Mouse (Mus musculus) MEL (cell line): Measurements from ENCODE around the gene Lancl2. TPM values are rescaled to one million over a fixed set of nuclear protein-coding genes. Genes with fewer than 3 reads are reported as not detected.

Source experiments
- DNase-seq: peaks from one replicate; pipeline ENCODE4 v3.0.0; 2011; ENCODE audit warnings: low read depth, low spot score
- H3K27ac ChIP-seq: 2 replicates; pipeline ENCODE4 v1.5.1; 2012; ENCODE audit warnings: low read depth, mild to moderate bottlenecking, control low read depth, low read length, moderate library complexity; ENCODE audit not compliant: control insufficient read depth
- H3K27me3 ChIP-seq, 2 experiments: fragments of 150-350 bp in 1 of 2; sonication (generic) in 1 of 2; 2 replicates each; pipeline ENCODE4 v1.6.1; 2012; ENCODE audit warnings: low read length in 2 of 2, mild to moderate bottlenecking in 2 of 2, improper control_type of control experiment in 1 of 2, moderate library complexity in 1 of 2; ENCODE audit not compliant: insufficient read depth in 2 of 2, control insufficient read depth in 1 of 2
- H3K36me3 ChIP-seq, 2 experiments: 2 replicates each; pipeline ENCODE4 v1.6.1; 2012 to 2014; ENCODE audit warnings: low read length in 2 of 2, improper control_type of control experiment in 1 of 2, inconsistent platforms in 1 of 2, mild to moderate bottlenecking in 1 of 2; ENCODE audit not compliant: insufficient read depth in 2 of 2, control insufficient read depth in 1 of 2
- H3K4me1 ChIP-seq, 2 experiments: fragments of 150-350 bp in 1 of 2; sonication (generic) in 1 of 2; 2 replicates each; pipeline ENCODE4 v1.6.1; 2012; ENCODE audit warnings: low read length in 2 of 2, improper control_type of control experiment in 1 of 2, mild to moderate bottlenecking in 1 of 2; ENCODE audit not compliant: insufficient read depth in 2 of 2, control insufficient read depth in 1 of 2
- H3K4me3 ChIP-seq, 2 experiments: fragments of 150-350 bp in 1 of 2; sonication (generic) in 1 of 2; 2 replicates each; pipeline ENCODE4 v1.5.1; 2012; ENCODE audit warnings: low read depth in 2 of 2, low read length in 2 of 2, mild to moderate bottlenecking in 2 of 2, moderate library complexity in 2 of 2, control low read depth in 1 of 2, improper control_type of control experiment in 1 of 2; ENCODE audit not compliant: control insufficient read depth in 1 of 2, insufficient read depth in 1 of 2
- H3K79me2 ChIP-seq: 2 replicates; pipeline ENCODE4 v1.6.1; 2012; ENCODE audit warnings: mild to moderate bottlenecking, low read length, moderate library complexity; ENCODE audit not compliant: control insufficient read depth, poor library complexity, insufficient read depth
- H3K9ac ChIP-seq: 2 replicates; pipeline ENCODE4 v1.6.1; 2012; ENCODE audit warnings: low read depth, mild to moderate bottlenecking, control low read depth, low read length, moderate library complexity; ENCODE audit not compliant: control insufficient read depth, poor library complexity, severe bottlenecking
- H3K9me3 ChIP-seq: fragments of 150-350 bp; sonication (generic); replicated peaks from 2 replicates; pipeline ENCODE4 v1.6.1; 2012; ENCODE audit warnings: mild to moderate bottlenecking, low read length, improper control_type of control experiment, moderate library complexity; ENCODE audit not compliant: insufficient read depth
- CTCF ChIP-seq, 3 experiments: IDR thresholded peaks in 2 of 3; conservative IDR thresholded peaks in 1 of 3; 2 replicates each; pipeline ENCODE4 v1.5.1; 2011 to 2012; ENCODE audit warnings: low read length in 3 of 3, low read depth in 2 of 3, mild to moderate bottlenecking in 2 of 3, improper control_type of control experiment in 1 of 3, inconsistent platforms in 1 of 3, mixed read lengths in 1 of 3, moderate library complexity in 1 of 3; ENCODE audit not compliant: control insufficient read depth in 1 of 3, insufficient read depth in 1 of 3, poor library complexity in 1 of 3, severe bottlenecking in 1 of 3
- E2F4 ChIP-seq: IDR thresholded peaks from 2 replicates; pipeline ENCODE4 v1.6.1; 2011; ENCODE audit warnings: low read depth, low read length, improper control_type of control experiment, borderline replicate concordance
- EP300 ChIP-seq, 2 experiments: IDR thresholded peaks; 2 replicates each; pipeline ENCODE4 v1.6.1; 2011; ENCODE audit warnings: improper control_type of control experiment in 2 of 2, low read length in 2 of 2, low read depth in 1 of 2, mild to moderate bottlenecking in 1 of 2
- GATA1 ChIP-seq: IDR thresholded peaks from 2 replicates; pipeline ENCODE4 v1.6.1; 2011; ENCODE audit warnings: low read depth, low read length, improper control_type of control experiment
- MAFK ChIP-seq: IDR thresholded peaks from 2 replicates; pipeline ENCODE4 v1.6.1; 2011; ENCODE audit warnings: low read depth, mild to moderate bottlenecking, low read length, improper control_type of control experiment, borderline replicate concordance
- MAZ ChIP-seq: IDR thresholded peaks from 2 replicates; pipeline ENCODE4 v1.6.1; 2012; ENCODE audit warnings: low read depth, mild to moderate bottlenecking, inconsistent platforms, low read length, improper control_type of control experiment
- MXI1 ChIP-seq: IDR thresholded peaks from 2 replicates; pipeline ENCODE4 v1.6.1; 2011; ENCODE audit warnings: mild to moderate bottlenecking, low read depth, low read length, improper control_type of control experiment
- MYC ChIP-seq: IDR thresholded peaks from 2 replicates; pipeline ENCODE4 v1.6.1; 2011; ENCODE audit warnings: low read depth, mild to moderate bottlenecking, low read length, improper control_type of control experiment, moderate library complexity
- RAD21 ChIP-seq: IDR thresholded peaks from 2 replicates; pipeline ENCODE4 v1.6.1; 2011; ENCODE audit warnings: mild to moderate bottlenecking, low read depth, low read length, improper control_type of control experiment
- RCOR1 ChIP-seq: IDR thresholded peaks from 2 replicates; pipeline ENCODE4 v1.6.1; 2012; ENCODE audit warnings: low read depth, mild to moderate bottlenecking, inconsistent platforms, low read length, improper control_type of control experiment
- SIN3A ChIP-seq: IDR thresholded peaks from 2 replicates; pipeline ENCODE4 v1.6.1; 2012; ENCODE audit warnings: low read length, improper control_type of control experiment, inconsistent platforms
- SMC3 ChIP-seq: IDR thresholded peaks from 2 replicates; pipeline ENCODE4 v1.6.1; 2011; ENCODE audit warnings: low read depth, low read length, improper control_type of control experiment
- TAL1 ChIP-seq: IDR thresholded peaks from 2 replicates; pipeline ENCODE4 v1.6.1; 2012; ENCODE audit warnings: mild to moderate bottlenecking, inconsistent platforms, low read length, moderate library complexity, mixed read lengths
- TBP ChIP-seq: IDR thresholded peaks from 2 replicates; pipeline ENCODE4 v1.8.0; 2011; ENCODE audit warnings: low read depth, low read length, improper control_type of control experiment
- TCF12 ChIP-seq: IDR thresholded peaks from 2 replicates; pipeline ENCODE4 v1.6.1; 2014; ENCODE audit warnings: low read depth, mild to moderate bottlenecking, inconsistent platforms, low read length, improper control_type of control experiment, moderate library complexity
- ZKSCAN1 ChIP-seq: IDR thresholded peaks from 2 replicates; pipeline ENCODE4 v1.6.1; 2012; ENCODE audit warnings: low read depth, mild to moderate bottlenecking, inconsistent platforms, low read length, improper control_type of control experiment, moderate library complexity
- ZNF384 ChIP-seq: IDR thresholded peaks from 2 replicates; pipeline ENCODE4 v1.6.1; 2012; ENCODE audit warnings: low read depth, mild to moderate bottlenecking, inconsistent platforms, low read length, improper control_type of control experiment
- polyA plus RNA-seq, 2 experiments: library from polyadenylated mRNA; stranded (reverse) in 1 of 2; unstranded in 1 of 2; fragments of >175 nt in 1 of 2; fragments of >200 nt in 1 of 2; gene quantifications; 2 replicates each; pipeline versions ENCODE4 v1.2.1 to v1.2.4; 2012; ENCODE audit warnings: low replicate concordance in 2 of 2, low read depth in 1 of 2; ENCODE audit not compliant: insufficient read length in 2 of 2, insufficient read depth in 1 of 2, missing spikeins in 1 of 2
- total RNA-seq: library from RNA; depleted of rRNA; stranded (reverse); fragments of 300-350 nt; gene quantifications from 2 replicates; pipeline ENCODE4 v1.2.3, GENCODE M21; 2012

Lancl2 gene
- total and polyA plus RNA-seq, 3 experiments, result 17.7 to 19.6 TPM; not detected in 1

- Histone ChIP-seq H3K4me3 (no peak overlapping the region), H3K79me2 (no peaks in the 10 kb centered on the region), H3K27me3 (no peaks in the 10 kb centered on the region), H3K27ac (peak overlapping the region; percentile 71), H3K9ac (peak overlapping the region; percentile 7), H3K4me1 (peaks cover 34 to 49% of the 10 kb centered on the region in 2 experiments), H3K9me3 (no peaks in the 10 kb centered on the region), H3K36me3 (peaks cover 0 to 64% of the 10 kb centered on the region in 2 experiments; a peak in 2 of 4 replicates)
- TF ChIP-seq RAD21 (no peak), CTCF (IDR thresholded peaks at IDR 0.05 in 2 of 3, conservative IDR thresholded peaks at IDR 0.05 in 1 of 3; ENCODE audit: control insufficient read depth in 1 of 3, insufficient read depth in 1 of 3, low read depth in 2 of 3, low read length in 3 of 3, poor library complexity in 1 of 3, severe bottlenecking in 1 of 3) (no peak), SIN3A (peak; percentile 41; the same call in 1 of the 2 replicates), SMC3 (no peak), MYC (peak; percentile 36; the same call in 1 of the 2 replicates), TBP (no peak), EP300 (IDR thresholded peaks at IDR 0.05; ENCODE audit: low read depth in 1 of 2, low read length in 2 of 2) (peak; percentile 60 to 62), GATA1 (peak; percentile 30; the same call in 1 of the 2 replicates), MAFK (no peak), TAL1 (peak; percentile 76), TCF12 (peak; percentile 52), RCOR1 (peak; percentile 41; the same call in 1 of the 2 replicates)
- peak; percentile 81 for DNase-seq
Observed at GRCm38 (mm10) chr6:57765095-57765878, 62.9 kb downstream of the Lancl2 start.

GRCm38 (mm10) chr6:57766287-57766686 is 63.9 kb downstream of the Lancl2 start:
- no peak overlapping the region for H3K4me3 ChIP-seq

More at GRCm38 (mm10) chr6:57766287-57766686, 63.9 kb downstream of the Lancl2 start:
- H3K36me3 ChIP-seq, result peaks cover 0 to 68% of the 10 kb centered on the region in 2 experiments; a peak in 2 of 4 replicates
- TF ChIP-seq MXI1, result 0 out of 2 replicates have a peak, but pooled peaks have one; percentile 26
- 0 out of 2 replicates have a peak, but pooled peaks have one; percentile 36 for TF ChIP-seq MAZ
- TF ChIP-seq E2F4, result no peak
- no peak for TF ChIP-seq ZNF384
- 0 out of 2 replicates have a peak, but pooled peaks have one; percentile 57 for TF ChIP-seq TCF12
- TF ChIP-seq GATA1, result peak; percentile 32; the same call in 1 of the 2 replicates
- TF ChIP-seq EP300 (IDR thresholded peaks at IDR 0.05; ENCODE audit: low read depth in 1 of 2, low read length in 2 of 2), result peak in 1 of 2 experiments; percentile 78; a peak in 3 of 4 replicates
- 0 out of 2 replicates have a peak, but pooled peaks have one; percentile 2 for TF ChIP-seq RCOR1
- TF ChIP-seq ZKSCAN1, result no peak
- TF ChIP-seq TAL1, result peak; percentile 44
- TF ChIP-seq, all 39 proteins: peak for 7
- DNase-seq, result peak; percentile 57
- H3K4me1 ChIP-seq, result peaks cover 37 to 52% of the 10 kb centered on the region in 2 experiments
- peak overlapping the region; percentile 71 for H3K27ac ChIP-seq
- H3K9ac ChIP-seq, result peak overlapping the region; percentile 39
- no peaks in the 10 kb centered on the region for H3K9me3 ChIP-seq
- H3K79me2 ChIP-seq, result no peaks in the 10 kb centered on the region
- H3K27me3 ChIP-seq, result no peaks in the 10 kb centered on the region
